Mouse (Mus musculus): Measurements from ENCODE around the gene Rpp30. TPM values are rescaled to one million over a fixed set of nuclear protein-coding genes. Genes with fewer than 3 reads are reported as not detected.

The Rpp30 gene
- 28.7 and 32.7 TPM in 2 replicates for polyA plus RNA-seq (2012; rRNA removed)

- 2% methylated on average over 34 of the region's 34 CpGs for WGBS
- H3K4me1 ChIP-seq (ENCODE audit: control insufficient read depth, insufficient read depth, low read length): no peaks in the 10 kb centered on the region
- H3K27ac ChIP-seq (ENCODE audit: insufficient read depth, low read length): no peak within 1 kb of the TSS; the same call in 1 of the 2 replicates
- no peaks in the 10 kb centered on the region for H3K27me3 ChIP-seq (ENCODE audit: control insufficient read depth, insufficient read depth, low read length)
- peak; percentile 52; the same call in 1 of the 2 replicates for TF ChIP-seq POLR2A (IDR thresholded peaks at IDR 0.05; ENCODE audit: borderline replicate concordance, insufficient read depth, low read length)
- no peak for TF ChIP-seq CTCF (IDR thresholded peaks at IDR 0.05; ENCODE audit: borderline replicate concordance, insufficient read depth, low read depth, low read length)
- DNase-seq: peak; percentile 84 to 89
- H3K4me3 ChIP-seq (replicated peaks; ENCODE audit: insufficient read depth, low read depth, low read length): peak within 1 kb of the TSS; percentile 98
Observed at GRCm38 (mm10) chr19:36083262-36084225, at the start of gene Rpp30. Gene Rpp30, plus strand, starts transcription at chr19:36083716.

- Histone ChIP-seq H3K4me3 (replicated peaks; ENCODE audit: insufficient read depth, low read depth, low read length) (no peak overlapping the region), H3K27ac (ENCODE audit: insufficient read depth, low read length) (no peak overlapping the region), H3K27me3 (ENCODE audit: control insufficient read depth, insufficient read depth, low read length) (no peaks in the 10 kb centered on the region), H3K4me1 (ENCODE audit: control insufficient read depth, insufficient read depth, low read length) (no peaks in the 10 kb centered on the region)
- no peak for DNase-seq
- WGBS: 71% methylated on average over 7 of the region's 7 CpGs
- no peak for TF ChIP-seq CTCF (IDR thresholded peaks at IDR 0.05; ENCODE audit: borderline replicate concordance, insufficient read depth, low read depth, low read length)
- no peak for TF ChIP-seq POLR2A (IDR thresholded peaks at IDR 0.05; ENCODE audit: borderline replicate concordance, insufficient read depth, low read length)
Observed at GRCm38 (mm10) chr19:36046046-36046445, 37.5 kb upstream of the Rpp30 start.

- no peak for DNase-seq
- TF ChIP-seq CTCF (IDR thresholded peaks at IDR 0.05; ENCODE audit: borderline replicate concordance, insufficient read depth, low read depth, low read length) (no peak), POLR2A (IDR thresholded peaks at IDR 0.05; ENCODE audit: borderline replicate concordance, insufficient read depth, low read length) (no peak)
- Histone ChIP-seq H3K4me1 (ENCODE audit: control insufficient read depth, insufficient read depth, low read length) (no peaks in the 10 kb centered on the region), H3K27me3 (ENCODE audit: control insufficient read depth, insufficient read depth, low read length) (peaks cover 1% of the 10 kb centered on the region; the same call in 1 of the 2 replicates), H3K27ac (ENCODE audit: insufficient read depth, low read length) (no peak overlapping the region), H3K4me3 (replicated peaks; ENCODE audit: insufficient read depth, low read depth, low read length) (no peak overlapping the region)
- WGBS: 5% methylated on average over 49 of the region's 49 CpGs
Observed at GRCm38 (mm10) chr19:36056502-36057221, 26.9 kb upstream of the Rpp30 start.

- no peak within 1 kb of the TSS for H3K4me3 ChIP-seq (replicated peaks; ENCODE audit: insufficient read depth, low read depth, low read length)
- WGBS: under 1% methylated on average over 81 of the region's 86 CpGs
- no peak for TF ChIP-seq CTCF (IDR thresholded peaks at IDR 0.05; ENCODE audit: borderline replicate concordance, insufficient read depth, low read depth, low read length)
- H3K4me1 ChIP-seq (ENCODE audit: control insufficient read depth, insufficient read depth, low read length): no peaks in the 10 kb centered on the region
- H3K27me3 ChIP-seq (ENCODE audit: control insufficient read depth, insufficient read depth, low read length): peaks cover 1% of the 10 kb centered on the region; the same call in 1 of the 2 replicates
- H3K27ac ChIP-seq (ENCODE audit: insufficient read depth, low read length): no peak within 1 kb of the TSS
- DNase-seq: peak in 1 of 2 experiments; percentile 16
Observed at GRCm38 (mm10) chr19:36057231-36057811, 26.2 kb upstream of the Rpp30 start, which contains the start of gene Htr7. Gene Htr7, minus strand, starts transcription at chr19:36057507.

- H3K27ac ChIP-seq (ENCODE audit: insufficient read depth, low read length): no peak overlapping the region
- WGBS: 66% methylated on average over 2 of the region's 2 CpGs
- no peak for TF ChIP-seq POLR2A (IDR thresholded peaks at IDR 0.05; ENCODE audit: borderline replicate concordance, insufficient read depth, low read length)
- no peak for TF ChIP-seq CTCF (IDR thresholded peaks at IDR 0.05; ENCODE audit: borderline replicate concordance, insufficient read depth, low read depth, low read length)
- no peak for DNase-seq
- H3K4me3 ChIP-seq (replicated peaks; ENCODE audit: insufficient read depth, low read depth, low read length): no peak overlapping the region
- no peaks in the 10 kb centered on the region for H3K4me1 ChIP-seq (ENCODE audit: control insufficient read depth, insufficient read depth, low read length)
- no peaks in the 10 kb centered on the region for H3K27me3 ChIP-seq (ENCODE audit: control insufficient read depth, insufficient read depth, low read length)
Observed at GRCm38 (mm10) chr19:36062801-36063529, 20.6 kb upstream of the Rpp30 start.

GRCm38 (mm10) chr19:36082606-36083261 lies 782 bp upstream of the Rpp30 start:
- no peaks in the 10 kb centered on the region for H3K4me1 ChIP-seq (ENCODE audit: control insufficient read depth, insufficient read depth, low read length)
- H3K27me3 ChIP-seq (ENCODE audit: control insufficient read depth, insufficient read depth, low read length): no peaks in the 10 kb centered on the region
- no peak for TF ChIP-seq POLR2A (IDR thresholded peaks at IDR 0.05; ENCODE audit: borderline replicate concordance, insufficient read depth, low read length)
- peak; percentile 65 for TF ChIP-seq CTCF (IDR thresholded peaks at IDR 0.05; ENCODE audit: borderline replicate concordance, insufficient read depth, low read depth, low read length)
- 42% methylated on average over 7 of the region's 7 CpGs for WGBS
- DNase-seq: peak; percentile 15 to 60
- peak overlapping the region; percentile 22 for H3K4me3 ChIP-seq (replicated peaks; ENCODE audit: insufficient read depth, low read depth, low read length)
- H3K27ac ChIP-seq (ENCODE audit: insufficient read depth, low read length): no peak overlapping the region

Measured in cerebellum, adult 2 months (tissue).